Mouse (Mus musculus) frontal cortex, adult (tissue): ENCODE measurements around the gene Tpte.
"Not testable (repeated sequence)": the region's sequence is repeated elsewhere in the genome, so short reads cannot be mapped to it uniquely, and the experiment has no call there.

Source experiments
- ATAC-seq: cut with Nextera tagmentation; 2 replicates; pipeline ENCODE4 v1.9.2; 2017; ENCODE audit warnings: mild to moderate bottlenecking, moderate library complexity, mixed read lengths; ENCODE audit not compliant: low TSS enrichment

The Tpte gene

DNA sequence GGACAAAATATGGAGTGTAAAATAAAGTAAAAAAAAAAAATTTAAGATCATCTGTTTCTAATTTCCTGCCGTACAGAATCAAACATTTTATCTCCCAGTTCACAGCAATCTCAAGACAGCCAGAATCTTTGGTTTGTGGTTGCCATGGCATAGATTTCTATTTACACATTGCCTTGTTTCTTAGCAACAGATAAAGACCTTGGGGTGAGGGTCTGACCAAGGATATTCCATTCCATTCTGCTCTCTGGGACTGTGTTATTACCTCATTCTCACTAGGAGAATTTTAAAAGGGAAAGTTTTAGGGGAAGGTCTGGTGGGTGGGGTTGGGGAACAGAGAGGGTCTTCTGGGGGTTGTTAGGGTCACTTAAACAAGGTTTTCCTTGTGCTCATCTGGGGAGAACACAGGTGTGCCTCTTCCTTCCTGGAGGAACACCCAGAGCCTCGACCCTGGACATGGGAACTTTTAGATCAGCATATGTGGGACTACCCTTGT, at the start of gene Tpte:
Gene Tpte, plus strand, starts transcription at position 443 of the 493 bp plus-strand sequence.
- ATAC-seq: no peak

DNA sequence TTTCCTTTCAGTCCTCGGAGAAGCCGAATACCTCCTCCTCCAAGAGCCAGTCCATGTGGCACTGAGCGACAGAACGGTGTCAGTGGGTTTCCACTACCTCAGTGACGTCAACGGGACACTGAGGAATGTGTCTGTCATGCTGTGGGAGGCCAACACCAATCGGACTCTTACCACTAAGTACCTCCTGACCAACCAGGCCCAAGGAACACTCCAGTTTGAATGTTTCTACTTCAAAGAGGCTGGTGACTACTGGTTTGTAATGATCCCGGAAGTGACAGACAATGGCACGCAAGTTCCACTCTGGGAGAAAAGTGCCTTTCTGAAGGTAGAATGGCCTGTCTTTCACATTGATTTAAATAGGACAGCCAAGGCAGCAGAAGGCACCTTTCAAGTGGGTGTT, 40.3 kb upstream of the Tpte start:
- no peak for ATAC-seq

DNA sequence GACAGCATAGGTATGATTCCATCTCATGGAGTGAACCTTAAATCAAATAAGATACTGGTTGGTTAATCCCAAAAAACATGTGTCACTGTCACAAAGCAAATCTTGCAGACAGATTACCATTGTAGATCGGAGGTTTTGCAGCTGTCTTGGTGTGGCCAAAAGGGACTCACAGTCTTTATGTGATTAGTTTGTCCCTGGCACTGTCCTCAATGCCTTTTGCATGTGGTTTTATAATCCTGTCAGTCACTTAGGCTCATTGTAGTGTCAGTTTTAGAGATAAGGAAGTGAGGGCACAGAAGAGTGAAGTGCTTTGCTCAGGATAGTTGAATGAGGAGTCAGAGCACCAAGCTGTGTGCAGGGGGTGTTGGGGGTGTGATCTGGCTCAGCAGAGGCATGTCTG, 37.6 kb upstream of the Tpte start:
- no peak for ATAC-seq

DNA sequence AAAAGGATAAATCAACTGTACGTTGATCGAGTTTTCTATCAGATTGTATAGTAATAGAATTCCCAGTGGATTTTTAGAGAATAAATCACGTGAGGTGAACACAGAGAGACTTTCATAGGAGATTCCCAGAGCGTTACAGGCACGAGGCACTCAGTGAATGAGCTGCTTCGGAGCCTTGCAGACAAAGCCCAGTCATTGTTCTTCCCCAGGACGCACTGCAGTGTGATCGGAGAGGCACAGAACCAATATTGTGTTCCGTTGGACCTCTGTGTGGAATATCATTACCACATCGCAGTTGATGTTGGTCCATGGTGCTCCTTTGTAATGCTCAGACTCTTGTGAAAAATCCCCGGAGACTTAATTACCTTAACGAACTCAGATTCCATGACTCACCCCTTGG, 35.3 kb upstream of the Tpte start:
- ATAC-seq: peak; percentile 70

DNA sequence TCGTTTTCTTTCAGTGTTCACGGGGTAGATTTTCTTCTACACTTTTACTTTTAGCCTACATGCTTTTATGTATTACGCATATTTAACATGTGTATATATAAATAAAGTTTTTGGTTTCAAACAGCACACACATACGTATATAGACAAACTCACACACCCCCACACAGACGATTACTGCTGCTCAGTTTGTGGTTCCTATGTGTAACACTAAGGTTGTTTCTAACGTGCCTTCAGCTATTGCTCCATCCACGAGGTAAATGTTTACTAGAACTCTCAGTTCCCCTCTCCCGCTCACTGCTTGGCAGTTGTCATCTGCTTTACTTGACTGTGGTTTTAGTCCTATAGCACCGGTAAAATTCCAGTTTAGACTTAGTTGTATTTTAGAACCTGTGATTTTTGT, 34.2 kb upstream of the Tpte start:
- no peak for ATAC-seq

DNA sequence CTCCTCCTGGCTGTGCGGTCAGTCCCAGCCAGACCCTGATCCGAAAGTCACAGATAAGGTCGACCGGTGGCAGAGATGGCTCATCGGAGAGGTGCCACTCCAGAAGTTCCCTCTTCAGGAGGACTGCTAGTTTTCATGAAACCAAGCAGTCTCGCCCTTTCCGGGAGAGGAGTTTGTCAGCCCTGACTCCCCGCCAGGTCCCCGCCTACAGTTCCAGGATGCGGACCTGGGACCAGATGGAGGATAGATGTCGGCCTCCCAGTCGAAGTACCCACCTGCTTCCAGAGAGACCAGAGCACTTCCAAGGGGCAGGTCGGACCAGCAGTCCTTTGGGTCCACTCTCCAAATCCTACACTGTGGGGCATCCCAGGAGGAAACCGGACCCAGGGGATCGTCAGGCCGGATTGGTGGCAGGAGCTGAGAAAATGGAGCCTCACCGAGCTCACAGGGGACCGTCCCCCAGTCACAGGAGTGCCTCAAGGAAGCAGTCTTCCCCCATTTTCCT, 24.2 kb upstream of the Tpte start:
- no peak for ATAC-seq

DNA sequence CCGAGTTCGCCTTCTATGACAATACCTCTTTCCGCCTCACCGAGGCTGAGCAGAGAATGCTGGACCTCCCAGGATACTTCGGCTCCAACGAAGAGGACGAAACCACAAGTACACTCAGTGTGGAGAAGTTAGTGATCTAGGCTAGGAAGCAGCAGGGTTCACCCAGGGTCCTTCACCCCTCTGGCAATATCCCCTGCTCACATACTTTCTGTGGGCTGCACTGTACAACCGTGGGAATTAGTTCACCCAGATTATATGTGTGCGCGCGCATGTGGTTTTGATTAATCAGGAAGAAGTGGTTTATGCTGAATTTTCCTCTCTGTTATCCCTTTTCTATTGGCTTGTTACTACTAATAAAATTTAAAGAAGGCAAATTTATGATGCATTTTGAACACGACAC, 23.7 kb upstream of the Tpte start:
- ATAC-seq: no peak

DNA sequence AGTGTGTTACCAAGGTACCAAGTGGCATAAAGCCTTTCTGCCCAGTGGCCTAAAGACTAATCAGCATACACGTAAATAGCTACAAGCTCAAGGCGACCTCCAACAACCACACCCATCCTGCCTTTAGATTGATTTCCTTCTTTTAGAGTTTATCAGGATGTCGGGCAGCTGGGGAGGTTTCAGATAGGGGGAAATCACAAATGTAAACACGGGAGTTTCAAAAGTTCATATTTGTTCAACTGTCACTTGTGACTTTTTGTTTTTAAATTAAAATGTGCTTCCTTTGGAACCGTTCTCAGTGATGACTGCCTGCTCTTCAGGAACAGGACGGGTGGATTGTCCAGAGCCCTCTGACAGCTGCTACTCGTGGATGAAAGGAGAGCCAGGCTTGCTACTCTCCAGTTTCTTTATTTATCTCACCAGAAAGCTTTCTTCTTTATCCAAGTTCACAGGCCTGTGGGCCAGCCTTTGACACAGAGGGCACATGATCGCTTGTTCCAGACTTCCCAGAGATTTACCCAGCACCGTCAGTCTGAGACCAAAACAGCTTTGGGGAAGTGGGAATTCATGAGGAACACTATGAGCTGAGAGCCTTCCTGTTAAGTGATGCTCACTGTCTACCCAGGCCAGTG, 23.0 kb upstream of the Tpte start:
- ATAC-seq: no peak

DNA sequence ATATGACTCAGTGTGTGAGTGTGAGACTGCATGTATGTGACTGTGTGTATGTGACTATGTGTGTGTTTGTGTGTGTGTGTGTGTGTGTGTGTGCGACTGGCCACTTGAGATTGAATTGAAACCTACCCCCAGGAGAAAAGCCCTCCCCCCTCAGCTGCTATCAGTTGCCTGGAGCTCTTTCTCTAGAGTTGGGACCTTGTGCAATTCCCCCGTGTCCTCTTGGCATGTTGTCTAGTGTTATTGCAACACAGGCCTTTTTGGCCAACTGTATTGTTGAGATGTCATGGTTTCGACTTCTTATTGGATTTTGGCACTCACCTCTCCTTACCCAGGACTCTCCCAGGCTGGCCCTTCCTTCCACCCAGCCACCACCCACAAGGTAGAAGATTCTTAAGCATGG, 21.0 kb upstream of the Tpte start:
- no peak for ATAC-seq

DNA sequence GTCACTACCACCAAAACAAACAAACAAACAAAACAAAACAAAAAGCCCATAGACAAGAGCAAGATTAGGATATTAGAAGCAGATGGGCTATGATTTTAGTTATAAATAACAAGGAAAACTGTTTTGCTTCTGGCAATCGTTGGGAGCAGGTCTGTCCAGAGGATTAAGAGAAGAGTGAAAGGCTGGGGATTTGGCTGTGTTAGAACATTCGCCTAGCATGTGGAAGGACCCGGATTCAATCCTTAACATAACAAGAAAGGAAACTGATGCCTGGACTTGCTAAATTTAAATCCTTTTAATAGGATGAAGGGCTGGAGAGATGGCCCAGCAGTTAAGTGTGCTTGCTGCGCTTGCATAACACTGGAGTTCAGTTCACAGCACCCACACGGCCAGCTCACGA, 18.9 kb upstream of the Tpte start:
- ATAC-seq: no peak

DNA sequence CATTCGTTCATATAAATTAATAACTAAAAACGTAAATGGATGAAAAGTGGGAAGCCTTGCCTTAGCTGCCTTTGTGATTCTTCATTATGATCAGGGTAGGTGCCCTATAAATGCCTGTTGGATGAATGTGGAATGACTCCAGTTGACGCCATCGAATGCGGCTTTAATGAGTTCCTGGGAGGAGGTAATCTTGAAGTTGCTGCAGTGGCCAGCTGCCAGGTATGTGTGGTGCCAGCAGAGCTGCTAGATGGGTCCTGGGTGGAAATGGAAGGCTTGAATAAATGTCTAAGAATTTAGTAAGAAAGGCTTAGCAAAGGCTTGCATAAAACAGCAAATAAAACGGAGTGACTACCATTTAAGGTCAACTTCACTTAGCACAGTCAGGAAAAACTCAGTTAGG, 18.5 kb upstream of the Tpte start:
- ATAC-seq: no peak

DNA sequence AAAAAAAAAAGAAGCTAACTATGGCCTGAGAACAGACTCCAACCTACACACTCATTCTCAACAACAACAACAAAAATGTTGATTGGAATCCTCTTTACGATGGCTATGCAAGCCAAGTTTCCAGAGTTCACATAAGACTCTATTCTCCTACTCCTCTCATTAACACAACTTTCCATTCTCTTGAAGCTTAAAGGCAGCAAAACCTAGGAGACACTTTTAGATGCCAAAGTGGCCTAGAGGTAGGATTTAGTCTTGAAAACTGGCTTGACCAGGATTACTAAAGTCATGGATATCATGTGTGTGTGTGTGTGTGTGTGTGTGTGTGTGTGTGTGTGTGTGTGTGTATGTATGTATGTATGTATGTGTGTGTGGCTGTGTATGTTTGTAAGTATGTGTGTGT, 18.0 kb upstream of the Tpte start:
- no peak for ATAC-seq

DNA sequence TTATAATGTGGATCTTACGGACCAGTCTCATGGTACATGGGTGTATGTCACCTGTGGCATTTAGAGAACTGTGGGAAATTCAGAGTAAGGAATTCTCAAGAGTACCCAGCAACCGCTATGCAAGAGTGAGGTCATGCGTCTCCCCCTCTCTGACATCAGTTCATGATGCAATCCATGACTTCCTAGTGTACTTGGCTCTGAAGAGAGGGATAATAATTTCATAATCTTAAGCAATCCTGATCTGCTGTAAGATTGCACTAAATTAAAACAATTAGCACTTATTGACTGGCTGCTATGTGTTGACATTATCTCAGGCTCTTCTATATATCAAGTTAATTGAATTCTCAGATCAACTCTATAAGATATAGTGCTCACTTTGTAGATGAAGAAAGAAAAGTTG, 16.4 kb upstream of the Tpte start:
- no peak for ATAC-seq

DNA sequence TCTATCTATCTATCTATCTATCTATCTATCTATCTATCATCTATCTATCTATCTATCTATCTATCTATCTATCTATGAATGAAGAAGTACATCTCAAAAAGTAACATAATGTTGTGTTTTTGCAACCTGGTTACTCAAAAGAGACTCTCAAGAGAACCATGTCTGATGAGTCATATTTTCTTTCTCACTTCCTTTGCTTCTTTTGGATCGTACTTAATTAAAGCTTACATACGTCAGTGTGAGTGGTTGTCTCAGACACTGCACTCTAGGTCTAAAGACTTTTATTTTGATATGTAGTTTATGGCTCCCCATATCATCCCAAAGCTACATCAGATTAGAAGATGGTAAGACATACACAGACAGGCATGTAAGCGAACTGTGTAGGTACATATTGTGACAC, 10.1 kb upstream of the Tpte start:
- ATAC-seq: no peak

DNA sequence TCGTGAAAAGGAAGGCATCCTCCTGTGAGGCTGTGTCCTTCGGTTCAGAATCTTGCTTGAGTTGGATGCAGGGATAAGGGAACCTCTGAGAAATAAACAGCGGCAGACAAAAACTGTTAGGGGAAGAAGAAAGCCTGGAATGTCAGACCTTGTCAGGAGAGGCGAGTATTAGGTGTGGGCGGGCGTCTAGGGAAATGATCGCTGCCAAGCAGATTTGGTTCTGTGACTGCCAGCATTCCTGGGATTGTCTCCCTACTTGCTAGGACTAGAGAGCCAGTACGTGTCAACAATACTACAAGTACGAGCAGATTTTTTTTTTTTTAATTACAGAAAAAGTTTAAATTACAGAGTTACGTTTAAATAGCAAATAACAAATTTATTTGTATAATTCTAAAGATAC, 8.6 kb upstream of the Tpte start:
- ATAC-seq: no peak

DNA sequence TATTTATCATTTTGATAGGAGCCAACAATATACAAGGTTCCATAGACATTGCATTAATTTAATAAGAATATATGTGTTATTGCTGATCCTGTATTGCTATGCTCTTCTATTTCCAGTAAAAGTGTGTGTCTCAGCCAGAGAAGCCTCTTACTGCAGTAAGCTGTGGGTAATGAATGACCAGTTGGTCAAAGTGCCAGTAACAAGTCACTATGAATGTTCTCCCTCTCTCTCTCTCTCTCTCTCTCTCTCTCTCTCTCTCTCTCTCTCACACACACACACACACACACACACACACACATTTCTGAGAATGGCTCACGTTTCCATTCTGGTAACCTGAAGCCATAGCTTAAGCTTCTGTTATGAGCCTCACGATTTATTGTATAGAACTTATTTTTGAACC, 19.1 kb downstream of the Tpte start:
- no peak for ATAC-seq

DNA sequence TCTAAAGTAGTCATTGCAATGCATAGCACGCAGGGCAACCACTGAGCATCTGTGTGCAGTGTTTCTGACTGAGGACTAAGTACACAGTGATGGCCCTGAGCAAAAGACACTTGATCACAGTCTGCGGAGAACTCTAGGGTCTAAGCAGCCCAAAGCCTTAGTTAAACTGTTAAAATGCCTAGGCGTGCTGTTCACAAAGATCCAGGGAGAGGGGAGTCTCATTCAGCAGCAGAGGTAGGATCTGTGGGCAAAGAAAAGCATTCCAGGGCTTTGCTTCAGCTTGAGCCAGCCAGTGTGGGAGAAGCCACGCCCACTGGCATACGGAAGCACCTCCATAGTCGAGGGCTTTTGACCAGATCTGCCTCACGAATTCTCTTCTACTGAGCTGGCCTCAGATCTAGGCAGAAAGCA, 19.7 kb downstream of the Tpte start:
- ATAC-seq: no peak

DNA sequence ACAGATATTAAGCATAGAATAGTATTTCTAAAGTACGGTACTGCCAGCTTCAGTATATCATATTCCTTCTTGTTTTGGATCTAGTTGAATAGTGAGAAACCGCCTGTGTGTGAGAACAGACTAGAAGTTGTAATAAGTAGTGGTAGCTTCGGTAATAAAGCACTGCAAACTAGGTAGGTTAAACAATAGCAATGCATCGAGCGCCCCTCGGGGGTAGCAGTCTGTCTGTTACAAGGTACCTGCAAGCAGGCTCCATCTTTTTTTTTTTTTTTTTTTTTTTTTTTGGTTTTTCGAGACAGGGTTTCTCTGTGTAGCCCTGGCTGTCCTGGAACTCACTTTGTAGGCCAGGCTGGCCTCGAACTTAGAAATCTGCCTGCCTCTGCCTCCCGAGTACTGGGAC, 20.8 kb downstream of the Tpte start:
- not testable (repeated sequence) for ATAC-seq

DNA sequence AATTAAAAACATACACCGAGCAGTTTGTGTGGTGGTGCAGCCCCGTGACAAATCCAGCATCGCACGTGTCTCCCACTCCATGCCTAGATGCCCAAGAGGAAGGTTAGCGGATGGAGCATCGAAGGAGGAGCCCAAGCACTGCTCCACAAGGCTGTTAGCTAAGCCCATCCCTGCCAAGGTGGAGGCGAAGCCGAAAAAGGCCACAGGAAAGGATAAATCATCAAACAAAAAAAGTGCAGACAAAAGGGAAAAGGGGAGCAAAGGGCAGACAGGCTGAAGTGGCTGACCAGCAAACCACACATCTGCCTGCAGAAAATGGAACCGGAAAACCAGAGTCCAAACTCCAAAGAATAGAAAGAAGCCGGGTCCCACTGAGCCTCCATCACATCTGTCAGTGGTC, 23.8 kb downstream of the Tpte start:
- no peak for ATAC-seq

DNA sequence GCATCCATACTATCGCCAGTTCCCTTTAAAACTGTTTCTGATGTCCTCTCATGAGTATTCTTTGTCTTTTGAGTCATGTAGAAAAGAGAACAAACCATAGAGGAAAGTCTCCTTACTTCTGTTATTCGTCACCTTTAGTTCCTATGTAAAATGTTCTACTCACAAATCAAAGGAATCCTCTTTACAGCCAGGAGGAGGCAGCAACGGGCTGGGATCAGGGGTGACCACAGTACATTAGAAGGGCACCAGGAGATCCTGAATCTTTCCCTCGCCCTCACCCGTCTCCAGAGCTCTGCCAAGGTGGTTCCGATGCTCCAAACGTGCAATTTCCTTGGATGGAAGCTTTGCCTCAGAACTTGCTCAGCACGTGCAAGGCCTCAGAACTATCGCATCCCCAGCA, 28.2 kb downstream of the Tpte start:
- ATAC-seq: no peak

DNA sequence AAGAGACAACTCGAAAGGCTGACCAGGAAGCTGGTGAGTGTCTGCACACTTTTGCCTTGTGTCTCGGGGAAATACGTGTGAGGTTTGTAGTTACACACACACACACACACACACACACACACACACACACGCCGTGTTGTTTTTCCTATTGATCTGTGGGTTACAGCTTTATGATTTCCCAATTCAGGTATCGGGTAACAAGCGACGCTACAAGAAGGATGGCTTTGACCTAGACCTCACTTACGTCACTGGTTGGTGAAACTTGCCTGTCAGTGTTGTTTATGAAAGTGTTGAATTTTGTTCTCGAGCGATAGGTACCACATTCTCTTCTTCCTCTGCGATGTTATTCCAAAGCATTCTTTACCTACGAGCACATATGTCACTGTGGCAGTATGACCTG, 52.2 kb downstream of the Tpte start:
- no peak for ATAC-seq

DNA sequence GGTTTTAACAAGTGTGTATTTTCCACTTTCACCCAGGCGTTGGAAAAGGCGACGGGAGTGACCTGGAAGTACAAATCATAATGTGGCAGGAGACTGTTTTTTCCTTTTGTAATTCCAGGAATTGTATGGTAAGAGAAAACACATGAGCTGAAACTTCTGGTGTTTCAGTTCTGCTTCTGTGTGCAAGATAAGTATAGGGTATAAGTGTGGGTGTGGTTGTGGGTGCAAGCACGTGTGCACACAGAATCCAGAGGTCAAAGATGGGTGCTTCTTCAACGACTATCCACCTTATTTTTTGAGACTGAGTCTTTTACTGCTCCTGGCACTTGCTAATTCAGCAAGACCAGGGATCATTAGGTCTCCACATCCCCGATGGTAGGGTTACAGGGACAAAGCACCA, 76.1 kb downstream of the Tpte start:
- ATAC-seq: no peak

DNA sequence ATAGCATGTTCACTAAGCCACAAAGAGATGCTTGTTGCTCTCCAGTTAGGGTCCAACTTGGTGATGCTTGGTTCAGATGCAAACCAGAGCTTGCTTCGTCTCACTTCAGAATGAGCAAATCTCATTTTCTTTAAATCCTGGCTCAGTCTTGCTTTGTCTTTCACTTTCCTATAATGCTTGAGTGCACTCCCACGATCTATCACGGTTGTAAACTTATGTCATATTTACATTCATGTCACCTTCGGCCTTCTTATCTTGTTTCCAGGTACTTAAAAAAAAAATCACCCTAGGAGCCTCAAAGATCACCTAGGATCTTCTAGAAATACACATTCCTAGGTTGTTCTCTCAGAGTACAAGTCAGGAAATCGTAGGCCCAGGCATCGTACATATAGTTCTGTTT, 76.6 kb downstream of the Tpte start:
- no peak for ATAC-seq

DNA sequence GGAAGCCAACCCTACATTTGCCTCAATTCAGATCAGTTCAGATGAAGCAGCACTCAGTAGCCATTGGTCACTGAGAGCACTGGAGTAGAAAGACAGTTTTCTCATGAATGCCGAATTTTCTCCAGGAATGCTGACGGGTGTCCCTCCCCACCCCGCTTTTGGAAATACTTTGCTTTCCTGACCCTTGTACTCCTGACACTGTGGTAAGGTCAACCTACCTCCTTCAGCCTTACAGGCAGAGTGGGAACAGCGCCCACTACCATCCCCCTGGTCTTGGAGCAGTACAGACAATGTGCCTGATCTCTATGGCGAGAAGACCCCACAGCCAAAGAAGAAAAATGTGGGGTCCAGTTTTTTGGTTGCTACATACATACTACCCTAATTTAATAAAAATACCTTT, 93.1 kb downstream of the Tpte start:
- ATAC-seq: no peak
